Mouse (Mus musculus) limb, embryonic 10.5 days (tissue): ENCODE measurements around the gene Adarb2. TPM values are rescaled to one million over a fixed set of nuclear protein-coding genes. Genes with fewer than 3 reads are reported as not detected.

Source experiments
- DNase-seq: peaks from one replicate; pipeline ENCODE4 v3.0.0-alpha.2; 2017; ENCODE audit warnings: low spot score
- H3K27ac ChIP-seq: fragments of 300-500 bp; sonication (generic); 2 replicates; pipeline ENCODE4 v1.5.1; 2016; ENCODE audit warnings: mild to moderate bottlenecking
- H3K27me3 ChIP-seq: fragments of 300-500 bp; sonication (generic); 2 replicates; pipeline ENCODE4 v1.6.1; 2016; ENCODE audit warnings: low read depth, mild to moderate bottlenecking; ENCODE audit not compliant: poor library complexity, severe bottlenecking
- H3K36me3 ChIP-seq: fragments of 300-500 bp; sonication (generic); 2 replicates; pipeline ENCODE4 v1.6.1; 2016; ENCODE audit warnings: mild to moderate bottlenecking, moderate library complexity
- H3K4me1 ChIP-seq: fragments of 300-500 bp; sonication (generic); 2 replicates; pipeline ENCODE4 v1.6.1; 2016
- H3K4me3 ChIP-seq: fragments of 300-500 bp; sonication (generic); 2 replicates; pipeline ENCODE4 v1.5.1; 2016; ENCODE audit warnings: mild to moderate bottlenecking, moderate library complexity
- H3K9me3 ChIP-seq: fragments of 300-500 bp; sonication (generic); replicated peaks from 2 replicates; pipeline ENCODE4 v1.6.1; 2016; ENCODE audit warnings: mild to moderate bottlenecking
- WGBS: fragments of 180-500 bp; shearing (Covaris S2); methylation state at CpG from one replicate; pipeline ENCODE4 v1.1.7; 2016; 5-methylcytosine and 5-hydroxymethylcytosine counted together
- polyA plus RNA-seq: library from polyadenylated mRNA; unstranded; fragments of >200 nt; fragmentation: Nextera tagmentation; extraction: Ambion mirVana; gene quantifications from 2 replicates; pipeline ENCODE4 v1.2.1, GENCODE M21; 2016

Gene Adarb2
- polyA plus RNA-seq, 1 experiment from 2014 or later, result 0.69 TPM

DNA sequence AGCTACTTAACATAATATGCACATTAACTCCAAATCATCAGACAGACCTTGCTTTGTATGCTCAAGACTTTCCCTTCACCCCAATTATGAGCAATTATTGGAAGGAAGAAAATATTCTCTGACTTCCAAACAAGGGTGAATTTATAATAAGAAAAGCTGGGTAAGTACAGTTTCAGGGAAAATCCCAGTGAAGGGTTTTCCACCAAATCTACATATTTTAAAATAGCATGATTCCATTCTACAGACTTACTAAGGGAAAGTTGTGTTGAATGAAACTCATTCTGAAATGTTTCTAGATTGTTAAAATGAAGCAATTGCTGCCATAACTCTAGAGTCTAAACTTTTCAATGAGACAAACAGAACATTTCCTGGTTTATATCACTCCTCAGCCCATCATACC is 277.3 kb downstream of the Adarb2 start:
- no peak for DNase-seq
- Histone ChIP-seq H3K4me1 (no peaks in the 10 kb centered on the region), H3K9me3 (no peaks in the 10 kb centered on the region), H3K27me3 (no peaks in the 10 kb centered on the region), H3K36me3 (no peaks in the 10 kb centered on the region), H3K4me3 (no peak overlapping the region), H3K27ac (no peak overlapping the region)

DNA sequence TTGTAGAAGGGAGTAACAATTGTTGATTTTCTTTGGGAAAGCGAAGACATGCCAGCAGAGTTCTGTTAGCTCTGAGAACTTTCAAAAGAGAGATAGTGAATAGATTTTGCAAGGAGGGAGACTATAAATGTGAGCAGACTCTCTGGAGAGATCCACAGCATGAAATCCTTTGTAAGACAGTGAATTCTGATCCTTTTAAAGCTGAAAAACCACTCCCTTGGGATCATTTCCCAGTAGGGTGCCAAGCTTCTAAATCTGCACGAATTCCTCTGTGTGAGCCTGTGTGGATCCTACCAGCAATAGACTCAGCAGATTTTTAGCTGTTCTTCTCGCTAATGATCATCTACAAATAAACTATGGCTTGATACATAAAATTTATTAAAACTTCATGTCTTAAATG is 278.7 kb downstream of the Adarb2 start:
- H3K9me3 ChIP-seq, result no peaks in the 10 kb centered on the region
- H3K27ac ChIP-seq, result no peak overlapping the region
- WGBS, result 61% methylated on average over 3 of the region's 3 CpGs

DNA sequence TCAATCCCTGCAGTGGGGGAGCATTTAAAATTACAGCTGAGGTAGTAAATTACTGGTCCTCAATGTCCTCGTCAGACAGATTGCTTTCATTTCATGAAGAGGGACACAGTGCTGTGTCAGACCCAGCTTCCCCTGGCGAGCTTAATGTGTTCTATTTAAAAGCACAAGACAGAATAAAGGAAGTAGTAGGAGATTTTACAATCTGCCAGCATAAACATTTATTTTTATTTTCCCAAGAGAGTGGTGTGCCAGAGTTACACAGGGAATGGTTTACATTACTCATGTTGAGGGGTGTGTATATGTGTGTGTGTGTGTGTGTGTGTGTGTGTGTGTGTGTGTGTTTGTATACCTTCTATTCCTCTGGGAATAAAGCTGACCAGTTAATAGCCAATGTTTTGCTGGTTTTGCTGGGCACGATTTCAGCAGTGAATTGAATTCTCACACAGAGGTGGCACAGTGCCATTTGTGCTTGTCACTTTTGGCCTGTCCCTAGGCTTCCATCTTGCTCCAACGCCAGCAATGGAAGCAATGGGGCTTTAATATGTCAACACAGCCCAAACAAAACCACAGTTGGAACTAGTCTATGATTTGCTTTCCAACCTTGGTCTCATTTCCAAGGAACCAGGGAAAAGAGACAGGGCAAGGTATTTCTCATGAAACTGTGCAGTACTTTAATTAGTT is 282.1 kb downstream of the Adarb2 start:
- 61% methylated on average over 4 of the region's 4 CpGs for WGBS

More for the DNA sequence above, 278.7 kb downstream of the Adarb2 start:
- no peak for DNase-seq
- no peak overlapping the region for H3K4me3 ChIP-seq
- no peaks in the 10 kb centered on the region for H3K27me3 ChIP-seq
- no peaks in the 10 kb centered on the region for H3K4me1 ChIP-seq
- no peaks in the 10 kb centered on the region for H3K36me3 ChIP-seq

DNA sequence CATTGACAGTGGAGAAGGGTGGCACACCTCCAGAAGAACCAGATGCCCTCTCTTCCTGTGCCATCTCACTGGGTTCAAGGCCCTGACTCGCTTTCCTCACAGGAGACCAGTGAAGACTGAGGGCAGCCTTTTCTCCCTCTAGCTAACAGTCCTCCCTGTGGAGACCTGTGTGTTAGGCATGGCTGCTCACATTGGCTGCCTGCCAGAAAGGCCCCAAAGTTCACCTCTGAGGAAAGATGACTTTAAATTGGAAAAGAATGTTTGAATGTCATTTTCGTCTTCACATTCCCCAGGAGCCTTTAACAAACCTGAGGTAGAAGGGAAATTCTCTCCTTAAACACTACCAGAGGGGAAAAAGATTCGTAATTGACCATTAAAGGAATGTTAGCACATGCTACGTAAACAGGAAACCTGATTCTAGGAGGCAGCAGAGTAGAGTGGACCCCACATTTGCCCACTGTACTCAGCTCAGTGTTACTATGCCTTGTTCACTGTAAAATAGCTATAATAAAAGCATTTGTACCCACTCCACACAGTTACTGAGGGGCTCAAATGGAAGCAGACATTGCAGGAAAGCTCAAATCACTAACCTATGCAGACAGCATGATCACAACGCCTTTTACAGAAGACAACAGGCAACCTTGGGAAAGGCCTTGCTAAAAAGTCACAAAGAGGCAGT is 285.2 kb downstream of the Adarb2 start:
- peaks cover 7% of the 10 kb centered on the region; the same call in 1 of the 2 replicates for H3K4me1 ChIP-seq
- no peaks in the 10 kb centered on the region for H3K36me3 ChIP-seq
- H3K27me3 ChIP-seq, result no peaks in the 10 kb centered on the region
- DNase-seq, result peak; percentile 33
- no peaks in the 10 kb centered on the region for H3K9me3 ChIP-seq
- 68% methylated on average over 5 of the region's 5 CpGs for WGBS
- 0 out of 2 replicates have a peak overlapping the region, but pooled peaks have one; percentile 4 for H3K27ac ChIP-seq
- H3K4me3 ChIP-seq, result no peak overlapping the region

More for the DNA sequence above, 282.1 kb downstream of the Adarb2 start:
- Histone ChIP-seq H3K4me1 (peaks cover 7% of the 10 kb centered on the region; the same call in 1 of the 2 replicates), H3K27ac (no peak overlapping the region), H3K9me3 (no peaks in the 10 kb centered on the region), H3K4me3 (no peak overlapping the region), H3K36me3 (no peaks in the 10 kb centered on the region), H3K27me3 (no peaks in the 10 kb centered on the region)
- no peak for DNase-seq

DNA sequence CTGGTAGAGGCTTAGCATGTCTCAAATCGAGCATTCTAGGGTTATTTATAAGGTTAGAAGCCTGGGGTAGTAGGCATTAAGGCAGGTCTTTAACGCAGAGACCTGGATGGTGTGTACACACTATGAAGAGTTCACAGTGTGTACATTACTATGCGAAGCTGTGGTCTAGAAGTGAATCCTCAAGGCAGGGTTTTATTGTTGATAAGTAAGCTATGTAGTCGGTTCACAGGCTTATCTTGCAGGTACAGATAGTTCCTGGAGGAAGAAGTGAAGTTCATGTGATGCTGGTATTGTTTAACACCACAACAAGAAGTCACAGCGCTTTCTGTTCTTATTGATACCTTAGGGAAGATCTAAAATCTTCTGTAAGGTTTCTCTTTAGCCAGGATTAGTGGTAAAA is 290.7 kb downstream of the Adarb2 start:
- DNase-seq, result no peak
- H3K36me3 ChIP-seq, result no peaks in the 10 kb centered on the region
- no peaks in the 10 kb centered on the region for H3K9me3 ChIP-seq
- 87% methylated on average over 5 of the region's 5 CpGs for WGBS
- no peak overlapping the region for H3K4me3 ChIP-seq
- no peaks in the 10 kb centered on the region for H3K27me3 ChIP-seq
- H3K27ac ChIP-seq, result no peak overlapping the region
- H3K4me1 ChIP-seq, result no peaks in the 10 kb centered on the region; the same call in 1 of the 2 replicates

DNA sequence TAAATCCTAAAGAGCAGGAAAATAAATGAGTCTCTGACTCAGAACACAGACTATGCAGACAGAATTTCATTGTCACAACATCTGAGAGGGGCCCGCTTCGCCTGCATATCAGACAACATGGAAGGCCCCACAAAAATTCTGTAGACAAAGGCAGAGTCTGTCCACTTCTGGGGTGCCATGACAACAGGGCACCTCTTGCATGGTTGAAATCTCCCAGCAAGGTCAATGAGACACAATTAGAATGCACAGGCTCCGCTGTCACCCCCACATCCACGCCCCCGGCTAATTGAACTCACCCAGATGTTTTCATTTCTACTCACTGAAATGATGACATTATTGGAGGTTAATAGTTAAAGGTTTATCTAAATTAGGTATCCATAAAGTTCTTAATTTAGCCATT is 296.9 kb downstream of the Adarb2 start:
- H3K27me3 ChIP-seq, result no peaks in the 10 kb centered on the region
- H3K36me3 ChIP-seq, result no peaks in the 10 kb centered on the region
- no peak overlapping the region for H3K27ac ChIP-seq
- H3K4me1 ChIP-seq, result no peaks in the 10 kb centered on the region
- 89% methylated on average over 5 of the region's 5 CpGs for WGBS
- DNase-seq, result no peak
- H3K4me3 ChIP-seq, result no peak overlapping the region
- H3K9me3 ChIP-seq, result no peaks in the 10 kb centered on the region

DNA sequence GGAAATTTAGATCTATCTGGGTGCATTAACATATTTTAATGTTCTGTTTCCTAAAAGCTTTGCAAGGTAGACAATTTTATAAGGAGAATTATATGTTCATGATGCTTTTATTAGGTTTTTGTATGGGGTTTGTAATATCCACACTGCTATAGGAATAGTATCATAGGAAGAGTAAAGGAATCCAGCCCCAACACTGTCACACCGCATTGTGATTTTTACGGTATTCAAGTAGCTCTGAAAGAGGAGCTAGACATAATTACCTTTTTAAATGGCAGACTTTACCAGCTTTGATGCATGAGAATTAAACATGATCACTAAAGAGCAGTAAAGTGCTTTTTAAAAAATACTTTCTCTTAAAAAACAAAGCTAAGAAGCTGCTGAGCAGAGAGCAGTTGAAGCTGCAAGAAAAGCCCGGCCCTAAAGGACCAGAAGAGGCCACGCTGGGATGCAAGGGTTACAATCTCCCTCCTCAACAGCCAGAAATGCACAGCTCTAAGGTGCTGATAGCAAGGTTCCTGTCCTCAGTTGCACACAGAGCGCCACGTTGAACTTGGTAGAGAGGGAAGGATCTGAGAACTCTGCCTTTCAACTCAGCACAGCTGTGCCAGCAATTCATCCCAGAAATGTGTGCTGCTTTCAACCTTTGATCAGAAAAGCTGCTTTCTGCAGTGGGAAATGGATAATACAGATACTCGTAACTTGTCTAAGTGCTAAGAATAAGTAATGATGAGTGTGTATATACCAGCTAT is 308.6 kb downstream of the Adarb2 start:
- no peaks in the 10 kb centered on the region for H3K4me1 ChIP-seq
- no peak for DNase-seq
- no peaks in the 10 kb centered on the region for H3K9me3 ChIP-seq
- no peaks in the 10 kb centered on the region for H3K36me3 ChIP-seq
- 80% methylated on average over 7 of the region's 7 CpGs for WGBS
- no peaks in the 10 kb centered on the region for H3K27me3 ChIP-seq
- no peak overlapping the region for H3K4me3 ChIP-seq
- H3K27ac ChIP-seq, result no peak overlapping the region

DNA sequence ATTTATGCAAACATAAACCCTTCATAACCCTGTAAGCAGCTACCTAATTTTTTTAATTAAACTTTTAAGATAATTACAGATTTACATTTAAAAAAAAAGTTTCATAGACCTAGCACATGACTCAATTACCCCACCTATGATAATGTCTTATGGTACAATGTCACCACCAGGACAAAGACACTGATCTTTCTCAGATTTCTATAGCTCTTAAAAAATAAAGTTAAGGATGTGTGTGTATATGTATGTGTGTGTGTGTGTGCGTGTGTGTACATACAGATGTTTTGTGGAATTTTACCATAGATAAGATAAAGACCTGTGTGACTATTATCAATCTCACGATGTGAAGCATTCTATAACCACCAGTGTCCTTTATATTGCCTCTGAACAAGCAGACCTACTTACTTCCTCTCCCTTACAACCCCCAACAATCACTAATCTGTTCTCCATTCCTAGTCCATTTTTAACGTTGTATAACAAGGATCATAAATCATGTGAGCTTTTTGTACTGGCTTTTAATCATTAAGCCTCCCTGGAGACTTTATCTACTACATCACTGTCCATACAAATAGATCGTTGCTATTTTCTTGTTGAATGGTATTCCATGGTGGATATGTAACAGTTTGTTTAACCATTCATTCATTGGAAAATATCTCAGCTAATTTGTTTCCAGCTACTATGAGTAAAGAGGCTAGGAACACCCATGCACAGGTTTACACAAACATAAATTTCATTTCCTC is 313.5 kb downstream of the Adarb2 start:
- Histone ChIP-seq H3K27ac (no peak overlapping the region), H3K27me3 (no peaks in the 10 kb centered on the region), H3K36me3 (no peaks in the 10 kb centered on the region), H3K4me3 (no peak overlapping the region), H3K4me1 (no peaks in the 10 kb centered on the region), H3K9me3 (no peaks in the 10 kb centered on the region)
- DNase-seq, result no peak
- WGBS, result 76% methylated on average over 4 of the region's 4 CpGs

DNA sequence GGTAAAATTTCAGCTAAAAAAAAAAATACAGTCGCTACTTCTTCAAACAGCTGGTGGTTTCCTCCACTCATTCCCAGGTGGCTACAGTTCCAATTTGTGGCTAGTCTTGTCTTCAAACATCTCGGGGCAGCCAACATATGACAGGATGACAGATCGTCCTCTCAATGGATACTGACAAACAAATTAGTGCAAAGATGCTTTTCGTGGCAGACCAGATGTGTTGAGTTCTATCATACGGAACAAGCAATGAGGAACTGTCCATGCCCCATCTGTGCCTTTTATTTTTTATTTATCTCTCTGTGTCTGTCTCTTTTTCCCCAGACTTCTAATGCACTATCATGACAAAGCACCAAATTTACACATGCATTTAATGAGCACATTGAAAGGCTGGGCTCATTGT is 316.5 kb downstream of the Adarb2 start:
- Histone ChIP-seq H3K27ac (no peak overlapping the region), H3K4me1 (no peaks in the 10 kb centered on the region), H3K36me3 (no peaks in the 10 kb centered on the region), H3K27me3 (no peaks in the 10 kb centered on the region), H3K9me3 (no peaks in the 10 kb centered on the region), H3K4me3 (no peak overlapping the region)
- WGBS, result 87% methylated on average over 5 of the region's 5 CpGs
- DNase-seq, result no peak

DNA sequence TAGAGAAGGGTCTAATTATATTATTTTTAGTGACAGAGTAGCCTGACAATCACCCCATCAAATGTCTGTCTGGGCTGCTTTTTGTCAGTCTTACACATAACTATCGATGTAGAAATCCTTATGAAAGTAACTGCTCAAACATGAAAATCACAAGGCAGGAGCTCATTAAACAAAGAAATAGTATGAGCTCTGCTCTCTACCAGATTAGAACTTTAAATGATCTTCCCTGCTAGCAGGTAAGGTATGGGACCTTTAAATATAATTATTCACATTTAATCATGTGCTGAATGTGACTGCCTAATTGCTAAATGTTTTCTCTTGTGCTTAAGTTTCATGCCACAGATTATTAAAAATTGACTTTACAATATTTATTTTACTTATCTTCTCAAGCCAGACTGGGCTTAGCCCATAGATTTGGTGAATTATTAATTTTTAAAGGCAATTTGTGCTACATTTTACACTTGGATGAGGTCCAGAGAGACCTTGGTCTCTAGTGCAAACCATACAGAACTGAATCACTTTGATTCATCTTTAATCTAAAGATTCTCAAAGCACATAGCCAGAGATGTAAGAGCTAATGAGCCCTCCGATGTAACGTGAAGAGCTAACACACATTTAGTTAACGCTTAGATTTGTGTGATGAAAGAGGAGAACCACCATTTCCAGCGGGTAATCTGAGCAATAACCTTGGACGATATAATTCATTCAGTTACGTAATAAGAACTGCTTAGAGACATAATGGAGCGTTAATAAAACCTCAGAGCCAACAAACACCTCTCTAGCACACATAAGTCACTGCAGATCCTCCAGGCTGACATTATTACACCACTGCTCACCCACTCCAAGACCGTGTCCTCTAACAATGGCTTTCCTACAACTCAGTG is 323.3 kb downstream of the Adarb2 start:
- 81% methylated on average over 9 of the region's 9 CpGs for WGBS
- no peak overlapping the region for H3K4me3 ChIP-seq
- DNase-seq, result no peak
- no peaks in the 10 kb centered on the region for H3K36me3 ChIP-seq
- H3K4me1 ChIP-seq, result no peaks in the 10 kb centered on the region
- H3K27ac ChIP-seq, result no peak overlapping the region
- no peaks in the 10 kb centered on the region for H3K9me3 ChIP-seq
- H3K27me3 ChIP-seq, result no peaks in the 10 kb centered on the region

DNA sequence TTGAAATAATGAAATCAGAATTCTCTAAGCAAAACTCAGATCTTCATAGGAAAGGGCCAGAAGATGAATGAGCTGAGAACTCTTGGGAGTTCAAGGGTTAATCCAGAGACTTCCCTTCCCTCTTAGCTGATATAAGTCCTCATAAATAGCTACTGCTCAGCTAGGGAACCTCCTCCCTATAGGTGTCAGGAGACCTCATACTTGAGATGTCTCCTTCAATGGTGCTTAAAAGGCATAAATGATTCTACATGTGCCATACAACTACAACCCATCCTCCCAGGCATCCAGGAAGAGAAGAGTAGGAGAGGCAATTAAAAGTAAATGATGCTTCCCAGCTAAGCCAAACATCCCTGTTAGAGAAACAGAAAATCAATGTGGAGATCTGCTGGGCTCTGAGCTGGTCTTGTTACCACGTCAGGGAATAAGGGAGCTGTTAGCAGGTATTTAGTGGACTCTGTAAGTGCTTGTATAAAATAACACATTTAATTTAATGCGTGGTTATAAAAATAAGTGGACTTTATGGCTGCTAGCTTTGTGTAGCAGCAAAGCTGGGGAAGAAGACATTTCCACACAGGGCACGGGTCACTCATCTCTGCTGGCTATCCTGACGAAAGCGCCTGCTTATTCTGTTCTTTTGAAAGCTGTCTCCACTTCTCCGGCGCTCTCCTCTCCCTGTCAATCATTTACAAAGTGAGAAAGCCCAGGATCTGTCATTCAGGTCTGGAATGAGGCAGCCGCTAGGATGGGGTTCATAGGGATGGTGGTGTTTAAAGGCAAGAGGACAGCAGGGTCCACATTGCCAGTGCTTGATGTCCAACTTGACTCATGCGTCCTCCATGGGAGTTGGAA is 331.8 kb downstream of the Adarb2 start:
- H3K36me3 ChIP-seq, result no peaks in the 10 kb centered on the region
- no peaks in the 10 kb centered on the region for H3K27me3 ChIP-seq
- WGBS, result 85% methylated on average over 9 of the region's 9 CpGs
- no peaks in the 10 kb centered on the region for H3K9me3 ChIP-seq
- no peaks in the 10 kb centered on the region for H3K4me1 ChIP-seq
- H3K27ac ChIP-seq, result no peak overlapping the region
- H3K4me3 ChIP-seq, result no peak overlapping the region
- DNase-seq, result no peak
